Mouse (Mus musculus) limb, embryonic 13.5 days (tissue): Measurements from ENCODE around the gene Lsp1. TPM values are rescaled to one million over a fixed set of nuclear protein-coding genes. Genes with fewer than 3 reads are reported as not detected.
A peak's percentile ranks its signal among the peaks of the same experiment; 100 is the strongest.

Experiments
- ATAC-seq: fragments of 200-750 bp; cut with Nextera tagmentation; 2 replicates; pipeline ENCODE4 v1.8.0; 2017; ENCODE audit warnings: low read depth, moderate number of reproducible peaks, moderate TSS enrichment; ENCODE audit not compliant: low FRiP score
- H3K27ac ChIP-seq: fragments of 300-500 bp; sonication (generic); 2 replicates; pipeline ENCODE4 v1.5.1; 2015; ENCODE audit warnings: inconsistent platforms, mild to moderate bottlenecking, moderate library complexity
- H3K27me3 ChIP-seq: fragments of 300-500 bp; sonication (generic); 2 replicates; pipeline ENCODE4 v1.6.1; 2015; ENCODE audit warnings: mild to moderate bottlenecking, inconsistent platforms
- H3K36me3 ChIP-seq: fragments of 300-500 bp; sonication (generic); 2 replicates; pipeline ENCODE4 v1.6.1; 2015; ENCODE audit warnings: inconsistent platforms, mild to moderate bottlenecking, moderate library complexity
- H3K4me1 ChIP-seq: fragments of 300-500 bp; sonication (generic); 2 replicates; pipeline ENCODE4 v1.6.1; 2015; ENCODE audit warnings: inconsistent platforms
- H3K4me2 ChIP-seq: fragments of 300-500 bp; sonication (generic); replicated peaks from 2 replicates; pipeline ENCODE4 v1.6.1; 2015; ENCODE audit warnings: inconsistent platforms, mild to moderate bottlenecking, moderate library complexity
- H3K4me3 ChIP-seq: fragments of 300-500 bp; sonication (generic); 2 replicates; pipeline ENCODE4 v1.5.1; 2015; ENCODE audit warnings: moderate library complexity, mild to moderate bottlenecking, inconsistent platforms
- H3K9ac ChIP-seq: fragments of 300-500 bp; sonication (generic); 2 replicates; pipeline ENCODE4 v1.6.1; 2015; ENCODE audit warnings: mild to moderate bottlenecking, inconsistent platforms
- H3K9me3 ChIP-seq: fragments of 300-500 bp; sonication (generic); 2 replicates; pipeline ENCODE4 v1.6.1; 2016; ENCODE audit warnings: inconsistent platforms
- WGBS: fragments of 180-500 bp; shearing (Covaris S2); methylation state at CpG from one replicate; pipeline ENCODE4 v1.1.7; 2015; 5-methylcytosine and 5-hydroxymethylcytosine counted together
- polyA plus RNA-seq: library from polyadenylated mRNA; unstranded; fragments of >200 nt; fragmentation: Nextera tagmentation; extraction: Ambion mirVana; gene quantifications from 2 replicates; pipeline ENCODE4 v1.2.1, GENCODE M21; 2015

Gene Lsp1
- polyA plus RNA-seq, 1 experiment from 2014 or later, result 46.3 TPM

GRCm38 (mm10) chr7:142446264-142446663, 14.3 kb upstream of the Lsp1 start:
- Histone ChIP-seq H3K36me3 (no peaks in the 10 kb centered on the region), H3K4me2 (no peak overlapping the region), H3K9me3 (no peaks in the 10 kb centered on the region), H3K9ac (no peak overlapping the region), H3K27ac (no peak overlapping the region; the same call in 1 of the 2 replicates), H3K4me1 (peaks cover 18% of the 10 kb centered on the region), H3K4me3 (no peak overlapping the region), H3K27me3 (no peaks in the 10 kb centered on the region)
- no peak for ATAC-seq
- 83% methylated on average over 4 of the region's 4 CpGs for WGBS

GRCm38 (mm10) chr7:142449038-142449617, 11.5 kb upstream of the Lsp1 start:
- 74% methylated on average over 6 of the region's 6 CpGs for WGBS
- H3K36me3 ChIP-seq, result no peaks in the 10 kb centered on the region
- ATAC-seq, result no peak
- no peak overlapping the region for H3K9ac ChIP-seq
- H3K4me2 ChIP-seq, result no peak overlapping the region
- no peaks in the 10 kb centered on the region for H3K9me3 ChIP-seq
- no peak overlapping the region for H3K4me3 ChIP-seq
- H3K27ac ChIP-seq, result no peak overlapping the region
- H3K27me3 ChIP-seq, result no peaks in the 10 kb centered on the region
- H3K4me1 ChIP-seq, result peaks cover 4% of the 10 kb centered on the region; the same call in 1 of the 2 replicates

GRCm38 (mm10) chr7:142454706-142455105, 5.9 kb upstream of the Lsp1 start:
- Histone ChIP-seq H3K9me3 (no peaks in the 10 kb centered on the region), H3K36me3 (no peaks in the 10 kb centered on the region), H3K27me3 (no peaks in the 10 kb centered on the region), H3K4me1 (peaks cover 56% of the 10 kb centered on the region), H3K27ac (peak overlapping the region; percentile 88), H3K4me2 (no peak overlapping the region), H3K9ac (peak overlapping the region; percentile 35; the same call in 1 of the 2 replicates), H3K4me3 (no peak overlapping the region)
- 49% methylated on average over 1 of the region's 1 CpGs for WGBS
- no peak for ATAC-seq

GRCm38 (mm10) chr7:142455251-142455650, 5.4 kb upstream of the Lsp1 start:
- Histone ChIP-seq H3K27me3 (no peaks in the 10 kb centered on the region), H3K9me3 (no peaks in the 10 kb centered on the region), H3K4me3 (no peak overlapping the region), H3K4me2 (no peak overlapping the region), H3K4me1 (peaks cover 59% of the 10 kb centered on the region), H3K27ac (peak overlapping the region; percentile 88), H3K36me3 (no peaks in the 10 kb centered on the region), H3K9ac (peak overlapping the region; percentile 35; the same call in 1 of the 2 replicates)
- 44% methylated on average over 2 of the region's 2 CpGs for WGBS
- no peak for ATAC-seq

GRCm38 (mm10) chr7:142456806-142457205, 3.8 kb upstream of the Lsp1 start:
- Histone ChIP-seq H3K27me3 (no peaks in the 10 kb centered on the region), H3K27ac (peak overlapping the region; percentile 94), H3K4me3 (no peak overlapping the region), H3K9me3 (no peaks in the 10 kb centered on the region), H3K4me2 (no peak overlapping the region), H3K4me1 (peaks cover 59% of the 10 kb centered on the region), H3K36me3 (no peaks in the 10 kb centered on the region), H3K9ac (no peak overlapping the region)
- ATAC-seq, result no peak
- 80% methylated on average over 3 of the region's 3 CpGs for WGBS

GRCm38 (mm10) chr7:142457227-142457811, 3.3 kb upstream of the Lsp1 start:
- Histone ChIP-seq H3K27ac (peak overlapping the region; percentile 94), H3K4me1 (peaks cover 59% of the 10 kb centered on the region), H3K9me3 (no peaks in the 10 kb centered on the region), H3K4me3 (no peak overlapping the region), H3K27me3 (no peaks in the 10 kb centered on the region), H3K4me2 (no peak overlapping the region), H3K9ac (no peak overlapping the region), H3K36me3 (no peaks in the 10 kb centered on the region)
- ATAC-seq, result 0 out of 2 replicates have a peak, but pooled peaks have one; percentile 10
- 24% methylated on average over 3 of the region's 3 CpGs for WGBS

GRCm38 (mm10) chr7:142458026-142458425, 2.6 kb upstream of the Lsp1 start:
- H3K9ac ChIP-seq, result no peak overlapping the region
- 11% methylated on average over 2 of the region's 2 CpGs for WGBS
- no peak overlapping the region for H3K4me3 ChIP-seq
- H3K36me3 ChIP-seq, result no peaks in the 10 kb centered on the region
- H3K27ac ChIP-seq, result peak overlapping the region; percentile 94
- H3K4me1 ChIP-seq, result peaks cover 59% of the 10 kb centered on the region
- peak; percentile 81 for ATAC-seq
- H3K27me3 ChIP-seq, result no peaks in the 10 kb centered on the region
- H3K9me3 ChIP-seq, result no peaks in the 10 kb centered on the region
- no peak overlapping the region for H3K4me2 ChIP-seq

GRCm38 (mm10) chr7:142458676-142459298, 1.8 kb upstream of the Lsp1 start:
- Histone ChIP-seq H3K4me1 (peaks cover 59% of the 10 kb centered on the region), H3K9ac (no peak overlapping the region), H3K27ac (peak overlapping the region; percentile 94), H3K4me3 (no peak overlapping the region), H3K9me3 (no peaks in the 10 kb centered on the region), H3K36me3 (no peaks in the 10 kb centered on the region), H3K27me3 (no peaks in the 10 kb centered on the region), H3K4me2 (no peak overlapping the region)
- WGBS, result 72% methylated on average over 5 of the region's 5 CpGs
- ATAC-seq, result no peak

GRCm38 (mm10) chr7:142459299-142459691, 1.3 kb upstream of the Lsp1 start:
- peak overlapping the region; percentile 94 for H3K27ac ChIP-seq
- no peak overlapping the region for H3K9ac ChIP-seq
- no peaks in the 10 kb centered on the region for H3K9me3 ChIP-seq
- H3K36me3 ChIP-seq, result no peaks in the 10 kb centered on the region
- H3K4me2 ChIP-seq, result no peak overlapping the region
- no peaks in the 10 kb centered on the region for H3K27me3 ChIP-seq
- H3K4me1 ChIP-seq, result peaks cover 54% of the 10 kb centered on the region
- H3K4me3 ChIP-seq, result no peak overlapping the region
- 82% methylated on average over 2 of the region's 2 CpGs for WGBS
- no peak for ATAC-seq

- Histone ChIP-seq H3K27ac (no peak overlapping the region), H3K4me3 (no peak overlapping the region)
- ATAC-seq, result no peak
These were observed 837 bp downstream of the Lsp1 start for GRCm38 (mm10) chr7:142461446-142461845.

GRCm38 (mm10) chr7:142462190-142462589, 1.6 kb downstream of the Lsp1 start:
- no peak overlapping the region for H3K4me3 ChIP-seq
- H3K9me3 ChIP-seq, result no peaks in the 10 kb centered on the region
- no peak overlapping the region for H3K4me2 ChIP-seq
- peaks cover 26% of the 10 kb centered on the region for H3K4me1 ChIP-seq
- no peak overlapping the region for H3K9ac ChIP-seq
- peak overlapping the region; percentile 28; the same call in 1 of the 2 replicates for H3K27ac ChIP-seq
- H3K27me3 ChIP-seq, result no peaks in the 10 kb centered on the region
- 76% methylated on average over 6 of the region's 6 CpGs for WGBS
- peak; percentile 54; the same call in 1 of the 2 replicates for ATAC-seq
- no peaks in the 10 kb centered on the region for H3K36me3 ChIP-seq

More at GRCm38 (mm10) chr7:142461446-142461845, 837 bp downstream of the Lsp1 start:
- Histone ChIP-seq H3K9ac (no peak overlapping the region), H3K4me2 (no peak overlapping the region), H3K27me3 (no peaks in the 10 kb centered on the region), H3K36me3 (no peaks in the 10 kb centered on the region), H3K9me3 (no peaks in the 10 kb centered on the region), H3K4me1 (peaks cover 34% of the 10 kb centered on the region)
- 79% methylated on average over 2 of the region's 2 CpGs for WGBS

GRCm38 (mm10) chr7:142462594-142463078, 2.0 kb downstream of the Lsp1 start:
- Histone ChIP-seq H3K9me3 (no peaks in the 10 kb centered on the region), H3K4me1 (peaks cover 22% of the 10 kb centered on the region), H3K4me2 (no peak overlapping the region), H3K4me3 (no peak overlapping the region), H3K27ac (no peak overlapping the region), H3K36me3 (no peaks in the 10 kb centered on the region), H3K27me3 (no peaks in the 10 kb centered on the region), H3K9ac (no peak overlapping the region)
- peak; percentile 4; the same call in 1 of the 2 replicates for ATAC-seq
- WGBS, result 73% methylated on average over 4 of the region's 4 CpGs
